Mouse (Mus musculus): ENCODE results near the gene Smc5. TPM values are rescaled to one million over a fixed set of nuclear protein-coding genes. Genes with fewer than 3 reads are reported as not detected.
A peak's percentile ranks its signal among the peaks of the same experiment; 100 is the strongest.

The Smc5 gene
- 39.5 and 43.0 TPM in 2 replicates for polyA plus RNA-seq (2015; fragmentation: Nextera tagmentation; extraction: Ambion mirVana)

DNA sequence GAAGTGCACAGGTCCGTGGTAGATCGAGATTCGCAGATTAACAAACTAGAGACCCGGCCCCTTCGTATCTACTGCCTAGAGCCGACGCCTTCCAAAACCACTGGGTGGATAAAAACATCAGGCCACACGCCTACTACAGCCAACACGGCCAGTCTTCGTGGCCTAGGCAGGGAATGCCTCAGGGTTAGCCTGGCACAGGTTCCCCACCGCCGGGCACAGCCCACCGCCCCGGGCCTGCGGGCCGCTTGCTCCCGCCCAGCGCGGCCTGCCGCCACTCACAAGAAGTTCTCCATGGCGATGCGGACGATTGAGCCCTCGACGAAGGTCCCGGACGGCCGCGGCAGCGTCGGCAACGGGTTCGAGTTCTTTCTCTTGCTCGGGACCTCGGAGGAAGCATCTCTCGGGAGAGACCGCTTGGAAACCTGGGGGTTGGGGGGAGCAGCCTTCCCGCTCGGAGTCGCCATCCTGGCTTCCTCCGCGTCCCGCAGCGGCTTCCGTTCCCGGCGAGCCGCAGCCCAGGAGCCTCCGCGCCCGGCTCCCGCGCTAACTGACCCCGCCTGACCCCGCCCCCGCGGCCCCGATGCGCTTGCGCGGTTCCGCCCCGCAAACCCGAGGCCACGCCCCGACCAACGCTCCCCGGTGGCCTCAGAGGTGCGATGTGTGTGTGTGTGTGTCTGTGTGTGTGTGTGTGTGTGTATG, at the start of gene Smc5:
Smc5 (minus strand) TSS at position 543 of the 699 bp plus-strand sequence.
- H3K9me3 ChIP-seq (replicated peaks), result no peaks in the 10 kb centered on the region
- under 1% methylated on average over 57 of the region's 69 CpGs for WGBS
- peak; percentile 97 for ATAC-seq

DNA sequence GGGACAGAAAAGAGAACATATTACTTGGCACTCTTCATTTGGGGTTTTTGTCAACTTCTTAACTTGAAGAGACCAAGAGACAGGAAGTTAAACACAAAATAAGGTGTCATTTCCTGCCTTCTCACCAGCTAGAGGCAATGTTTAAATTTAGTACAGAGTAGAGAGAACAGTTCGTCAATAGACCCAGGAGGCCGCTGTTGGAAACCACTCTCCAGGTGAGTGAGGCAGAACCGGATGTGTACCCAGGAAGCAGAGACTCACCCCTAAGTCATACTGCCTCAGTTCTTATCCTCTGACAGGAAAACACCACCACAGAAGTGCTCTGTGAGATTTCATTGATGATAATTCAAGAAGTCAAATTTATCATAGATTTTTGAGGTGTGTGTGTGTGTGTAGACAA, 49.4 kb upstream of the Smc5 start:
- Histone ChIP-seq H3K9me3 (replicated peaks) (no peaks in the 10 kb centered on the region), H3K4me1 (no peaks in the 10 kb centered on the region), H3K4me2 (no peak overlapping the region), H3K27me3 (no peaks in the 10 kb centered on the region), H3K9ac (no peak overlapping the region), H3K4me3 (no peak overlapping the region), H3K27ac (no peak overlapping the region), H3K36me3 (ENCODE audit: poor library complexity, severe bottlenecking) (no peaks in the 10 kb centered on the region)
- WGBS, result 89% methylated on average over 3 of the region's 3 CpGs
- no peak for ATAC-seq

More for the DNA sequence above, at the start of gene Smc5:
- H3K4me1 ChIP-seq, result peaks cover 10% of the 10 kb centered on the region
- peak within 1 kb of the TSS; percentile 67 for H3K4me2 ChIP-seq
- peaks cover 6% of the 10 kb centered on the region for H3K36me3 ChIP-seq (ENCODE audit: poor library complexity, severe bottlenecking)
- H3K27ac ChIP-seq, result peak within 1 kb of the TSS; percentile 60; the same call in 1 of the 2 replicates
- H3K9ac ChIP-seq, result peak within 1 kb of the TSS; percentile 87
- H3K4me3 ChIP-seq, result peak within 1 kb of the TSS; percentile 85
- H3K27me3 ChIP-seq, result no peaks in the 10 kb centered on the region

DNA sequence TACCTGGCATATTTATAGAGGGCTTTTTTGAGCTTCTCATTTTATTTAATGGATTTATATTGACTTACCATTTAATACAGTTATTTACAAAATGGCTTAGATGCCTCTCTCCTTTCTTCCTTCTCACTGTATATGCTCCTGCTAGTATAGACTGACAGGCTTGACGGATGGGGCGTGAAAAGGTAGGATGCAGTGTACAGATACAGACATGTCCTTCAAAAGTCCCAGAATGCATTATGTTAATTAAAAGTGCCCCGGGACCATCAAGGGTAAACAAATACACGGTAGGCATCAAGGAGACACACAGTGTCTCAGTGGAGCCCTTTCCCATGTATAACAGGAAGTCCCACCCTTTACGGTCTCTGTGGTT, 44.3 kb upstream of the Smc5 start:
- no peak for ATAC-seq
- no peaks in the 10 kb centered on the region for H3K9me3 ChIP-seq (replicated peaks)
- no peak overlapping the region for H3K9ac ChIP-seq
- no peak overlapping the region for H3K27ac ChIP-seq
- no peaks in the 10 kb centered on the region for H3K4me1 ChIP-seq
- no peak overlapping the region for H3K4me3 ChIP-seq
- 87% methylated on average over 5 of the region's 5 CpGs for whole genome bisulfite sequencing
- no peaks in the 10 kb centered on the region for H3K27me3 ChIP-seq
- H3K4me2 ChIP-seq, result no peak overlapping the region
- H3K36me3 ChIP-seq (ENCODE audit: poor library complexity, severe bottlenecking), result no peaks in the 10 kb centered on the region

DNA sequence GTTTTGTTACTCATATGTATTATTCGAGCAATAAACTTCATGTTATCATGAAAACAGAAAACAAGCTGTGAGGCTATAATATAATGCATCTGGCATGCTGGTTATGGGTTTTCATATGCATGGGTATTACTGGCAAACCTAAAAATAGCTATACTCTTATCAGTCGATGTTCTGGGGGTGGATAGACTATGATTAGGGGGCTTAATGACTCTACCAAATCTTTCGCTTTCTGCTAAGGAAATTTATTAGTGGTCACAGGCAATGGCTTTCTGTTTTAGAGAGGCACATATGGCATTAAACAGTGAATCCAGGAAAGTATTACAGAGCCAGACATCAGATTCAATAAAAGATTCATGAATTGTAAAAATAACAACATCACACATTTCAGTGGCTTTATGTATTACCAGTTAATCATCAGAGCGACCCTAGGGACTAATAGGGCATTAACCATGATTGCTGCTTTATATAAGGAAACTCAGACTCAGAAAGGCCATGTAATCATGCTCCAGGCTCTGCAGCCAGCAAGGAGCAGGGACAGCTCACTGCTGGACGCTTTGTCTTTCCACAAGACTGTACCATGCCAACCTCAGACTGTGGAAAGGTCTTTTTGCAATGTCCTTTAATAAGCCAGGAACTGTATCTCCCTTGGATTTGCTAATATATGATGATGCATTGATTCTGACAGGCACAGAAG, 43.7 kb upstream of the Smc5 start:
- H3K27me3 ChIP-seq, result no peaks in the 10 kb centered on the region
- 81% methylated on average over 5 of the region's 5 CpGs for WGBS
- no peak overlapping the region for H3K9ac ChIP-seq
- ATAC-seq, result no peak
- H3K36me3 ChIP-seq (ENCODE audit: poor library complexity, severe bottlenecking), result no peaks in the 10 kb centered on the region
- H3K4me1 ChIP-seq, result no peaks in the 10 kb centered on the region
- no peak overlapping the region for H3K27ac ChIP-seq
- H3K9me3 ChIP-seq (replicated peaks), result no peaks in the 10 kb centered on the region
- H3K4me2 ChIP-seq, result no peak overlapping the region
- no peak overlapping the region for H3K4me3 ChIP-seq

DNA sequence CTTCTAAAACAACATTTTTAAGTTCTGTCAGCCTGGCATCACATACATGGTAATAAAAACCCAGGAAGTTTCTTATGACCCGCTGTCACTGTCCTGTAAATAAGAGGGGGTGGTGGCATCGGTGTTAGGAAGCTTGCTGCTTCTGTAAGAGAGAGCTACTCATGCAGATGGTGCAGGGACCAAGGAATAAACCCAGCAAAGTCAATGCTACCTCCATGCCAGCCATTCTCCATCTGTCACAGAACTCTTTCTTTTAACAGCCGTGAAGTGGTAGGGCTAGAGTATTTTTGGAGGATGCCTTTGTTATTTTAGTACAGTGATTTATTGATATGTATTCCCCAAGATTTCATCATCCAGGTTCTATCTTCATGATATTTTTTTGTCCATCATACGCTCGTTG, 43.2 kb upstream of the Smc5 start:
- no peak overlapping the region for H3K9ac ChIP-seq
- no peak for ATAC-seq
- no peak overlapping the region for H3K27ac ChIP-seq
- no peak overlapping the region for H3K4me2 ChIP-seq
- 93% methylated on average over 5 of the region's 5 CpGs for WGBS
- no peak overlapping the region for H3K4me3 ChIP-seq
- no peaks in the 10 kb centered on the region for H3K9me3 ChIP-seq (replicated peaks)
- H3K27me3 ChIP-seq, result no peaks in the 10 kb centered on the region
- no peaks in the 10 kb centered on the region for H3K36me3 ChIP-seq (ENCODE audit: poor library complexity, severe bottlenecking)
- no peaks in the 10 kb centered on the region for H3K4me1 ChIP-seq

DNA sequence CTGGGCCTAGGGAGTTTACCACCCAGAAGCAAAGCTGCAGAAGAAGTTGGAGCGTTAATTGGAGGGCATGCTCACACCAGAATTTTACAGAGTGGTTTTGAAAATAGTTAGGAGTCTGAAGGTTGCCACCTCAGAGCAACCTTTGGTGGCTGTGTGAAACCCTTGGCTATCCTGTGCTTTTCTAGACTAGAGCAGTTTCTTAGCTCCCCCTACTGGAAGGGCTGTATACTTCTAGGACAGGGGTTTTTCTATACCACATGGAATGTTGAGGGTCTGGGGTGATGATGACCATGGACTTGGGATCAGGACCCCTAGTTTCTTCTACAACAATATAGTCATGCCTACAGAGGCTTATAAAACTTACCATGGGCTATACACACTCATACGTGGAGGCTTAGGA, 36.3 kb upstream of the Smc5 start:
- Histone ChIP-seq H3K9me3 (replicated peaks) (no peaks in the 10 kb centered on the region), H3K27me3 (no peaks in the 10 kb centered on the region), H3K4me2 (no peak overlapping the region), H3K9ac (no peak overlapping the region), H3K4me3 (no peak overlapping the region), H3K4me1 (no peaks in the 10 kb centered on the region), H3K36me3 (ENCODE audit: poor library complexity, severe bottlenecking) (no peaks in the 10 kb centered on the region), H3K27ac (no peak overlapping the region)
- no peak for ATAC-seq
- 80% methylated on average over 2 of the region's 2 CpGs for WGBS

DNA sequence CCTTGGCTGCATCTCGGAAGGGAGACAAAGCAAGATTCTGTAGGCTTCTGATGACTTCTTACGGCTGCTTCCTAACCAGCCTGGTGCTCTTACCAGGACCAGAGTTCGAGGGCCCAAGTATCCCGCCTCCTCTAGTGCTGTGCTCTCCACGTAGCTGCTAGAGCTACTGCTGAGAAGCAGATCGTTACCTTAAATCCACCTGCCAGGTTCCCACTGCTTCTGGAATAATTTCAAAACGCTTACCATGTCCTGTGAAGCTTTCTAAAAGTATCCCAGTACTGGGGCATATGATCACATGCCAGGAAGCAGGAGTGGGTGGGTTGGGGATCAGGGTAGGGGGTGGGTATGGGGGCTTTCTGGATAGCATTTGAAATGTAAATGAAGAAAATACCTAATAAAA, 33.0 kb upstream of the Smc5 start:
- ATAC-seq, result no peak
- no peak overlapping the region for H3K4me3 ChIP-seq
- H3K27me3 ChIP-seq, result no peaks in the 10 kb centered on the region
- WGBS, result 78% methylated on average over 7 of the region's 7 CpGs
- H3K4me2 ChIP-seq, result no peak overlapping the region
- no peak overlapping the region for H3K27ac ChIP-seq
- no peak overlapping the region for H3K9ac ChIP-seq
- H3K4me1 ChIP-seq, result no peaks in the 10 kb centered on the region
- H3K9me3 ChIP-seq (replicated peaks), result no peaks in the 10 kb centered on the region
- H3K36me3 ChIP-seq (ENCODE audit: poor library complexity, severe bottlenecking), result no peaks in the 10 kb centered on the region

DNA sequence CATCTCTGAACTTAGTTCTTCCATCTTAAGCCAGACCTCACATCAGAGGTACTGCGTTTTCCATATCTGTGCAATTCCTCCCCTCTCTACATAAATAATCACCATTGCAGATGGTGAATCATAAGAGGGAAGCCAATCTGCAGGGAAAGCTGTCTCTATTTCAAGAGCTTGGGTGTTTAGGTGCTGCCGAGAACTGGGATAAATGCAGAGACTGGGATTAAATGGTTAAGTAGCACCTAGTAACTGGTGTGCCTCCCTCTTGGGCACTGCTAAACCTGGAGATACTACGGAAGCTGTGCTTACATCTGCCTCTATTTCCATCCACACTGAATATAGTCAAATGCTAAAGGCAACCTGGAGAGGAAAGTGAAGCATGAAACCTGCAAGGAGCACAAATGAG, 26.3 kb upstream of the Smc5 start:
- Histone ChIP-seq H3K27ac (no peak overlapping the region), H3K4me3 (no peak overlapping the region), H3K27me3 (no peaks in the 10 kb centered on the region), H3K9me3 (replicated peaks) (no peaks in the 10 kb centered on the region), H3K9ac (no peak overlapping the region), H3K4me2 (no peak overlapping the region), H3K4me1 (no peaks in the 10 kb centered on the region), H3K36me3 (ENCODE audit: poor library complexity, severe bottlenecking) (no peaks in the 10 kb centered on the region)
- WGBS, result 91% methylated on average over 3 of the region's 3 CpGs
- no peak for ATAC-seq

DNA sequence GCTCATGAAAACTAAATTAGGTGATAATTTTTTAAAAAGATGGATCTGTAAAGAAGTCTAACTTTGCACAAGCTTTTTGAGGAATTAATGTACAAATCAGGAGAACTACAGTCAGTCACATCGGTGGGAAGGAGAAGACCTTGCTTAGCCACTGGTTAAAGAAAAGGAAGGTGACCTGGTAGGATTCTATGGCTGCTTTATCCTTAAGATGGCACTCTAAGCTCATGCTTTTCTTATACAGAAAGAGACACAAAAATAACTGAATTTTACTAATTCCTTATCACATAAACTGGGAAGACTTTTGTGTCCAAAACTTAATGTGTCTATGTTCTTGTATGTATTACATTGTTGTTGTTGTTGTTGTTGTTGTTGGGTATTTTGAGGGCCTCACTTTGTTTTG, 25.2 kb upstream of the Smc5 start:
- no peak overlapping the region for H3K4me3 ChIP-seq
- no peaks in the 10 kb centered on the region for H3K36me3 ChIP-seq (ENCODE audit: poor library complexity, severe bottlenecking)
- no peak overlapping the region for H3K27ac ChIP-seq
- H3K9me3 ChIP-seq (replicated peaks), result no peaks in the 10 kb centered on the region
- H3K27me3 ChIP-seq, result no peaks in the 10 kb centered on the region
- no peak overlapping the region for H3K9ac ChIP-seq
- no peak for ATAC-seq
- WGBS, result 84% methylated on average over 1 of the region's 1 CpGs
- no peak overlapping the region for H3K4me2 ChIP-seq
- H3K4me1 ChIP-seq, result no peaks in the 10 kb centered on the region

DNA sequence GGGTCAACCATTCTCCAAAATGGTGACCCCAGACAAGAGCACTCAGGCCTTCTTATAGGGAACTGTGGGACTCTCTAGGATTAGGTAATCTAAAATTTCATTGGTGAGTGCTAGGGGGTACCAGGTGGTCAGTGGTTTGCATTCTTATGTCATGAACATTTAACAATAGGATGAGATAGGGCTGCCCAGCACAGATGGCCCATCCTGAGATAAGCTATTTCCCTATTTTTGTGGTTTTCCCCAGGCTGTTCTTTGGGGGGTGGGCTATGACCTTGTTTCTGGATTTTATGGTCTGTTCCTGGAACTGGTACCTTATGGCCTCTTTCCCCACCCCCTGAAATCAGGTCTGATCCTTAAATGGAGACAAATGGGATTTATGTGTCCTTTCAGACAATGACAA, 23.5 kb upstream of the Smc5 start:
- Histone ChIP-seq H3K4me3 (no peak overlapping the region), H3K9me3 (replicated peaks) (no peaks in the 10 kb centered on the region), H3K36me3 (ENCODE audit: poor library complexity, severe bottlenecking) (no peaks in the 10 kb centered on the region), H3K4me1 (no peaks in the 10 kb centered on the region), H3K9ac (no peak overlapping the region), H3K27ac (no peak overlapping the region), H3K27me3 (no peaks in the 10 kb centered on the region), H3K4me2 (no peak overlapping the region)
- ATAC-seq, result no peak

DNA sequence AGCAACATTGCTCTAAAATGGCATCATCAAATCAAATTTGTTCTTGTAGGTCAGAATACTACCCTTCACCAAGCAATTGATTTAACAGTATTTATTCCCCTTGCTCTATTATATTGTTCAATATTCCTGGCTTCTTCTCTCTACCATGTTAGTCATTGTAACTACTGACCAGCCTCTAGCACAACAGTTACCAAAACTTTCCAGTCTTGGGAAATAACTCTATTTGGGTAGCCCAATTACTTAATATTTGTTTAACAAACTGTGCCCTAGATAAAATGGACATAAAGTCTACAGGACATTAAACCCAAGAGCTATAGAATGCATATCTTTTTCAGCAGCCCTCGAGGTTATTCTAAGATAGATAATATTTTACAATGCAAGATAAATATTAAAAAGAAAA, 15.6 kb upstream of the Smc5 start:
- Histone ChIP-seq H3K4me2 (no peak overlapping the region), H3K4me1 (no peaks in the 10 kb centered on the region), H3K27ac (no peak overlapping the region), H3K36me3 (ENCODE audit: poor library complexity, severe bottlenecking) (no peaks in the 10 kb centered on the region), H3K9me3 (replicated peaks) (no peaks in the 10 kb centered on the region; the same call in 1 of the 2 replicates), H3K4me3 (no peak overlapping the region), H3K27me3 (no peaks in the 10 kb centered on the region), H3K9ac (no peak overlapping the region)
- ATAC-seq, result no peak
- WGBS, result 73% methylated on average over 1 of the region's 1 CpGs

DNA sequence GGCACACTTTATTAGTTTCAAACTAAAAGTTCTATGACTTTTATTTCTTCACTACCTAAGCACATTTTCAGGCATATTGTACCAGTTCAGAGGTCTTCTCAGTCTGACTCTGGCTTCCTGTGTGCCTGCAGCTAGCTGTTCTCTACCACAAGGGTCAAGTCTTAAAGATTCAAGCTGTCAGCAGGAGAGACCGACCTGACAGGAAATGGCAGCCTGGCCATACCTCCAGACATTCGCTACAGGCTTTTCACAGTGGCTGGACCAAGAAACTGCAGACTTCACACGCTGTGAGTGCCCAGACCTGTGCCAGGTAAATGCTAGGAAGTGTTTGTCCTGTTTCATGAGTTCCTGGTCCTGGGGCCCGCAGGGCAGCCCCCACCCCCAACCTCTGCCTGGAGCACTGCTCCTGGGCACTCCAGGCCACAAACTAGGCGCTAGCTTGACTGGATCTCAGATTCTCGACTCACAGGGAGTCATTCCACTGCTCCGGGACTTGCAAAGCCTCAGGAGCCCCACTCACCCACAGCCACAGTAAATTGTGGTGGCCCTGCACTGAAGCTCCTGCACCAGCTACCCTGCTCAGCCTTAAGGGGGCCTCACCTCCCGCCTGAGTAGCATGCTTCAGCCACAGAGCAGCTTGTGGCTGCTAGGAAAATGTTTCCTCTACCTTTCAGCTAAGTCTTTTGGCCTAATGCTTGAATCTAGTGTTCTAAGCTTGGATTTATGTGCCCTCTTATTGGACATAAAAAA, 8.4 kb upstream of the Smc5 start:
- Histone ChIP-seq H3K27ac (no peak overlapping the region), H3K27me3 (no peaks in the 10 kb centered on the region), H3K4me2 (no peak overlapping the region), H3K4me3 (no peak overlapping the region), H3K36me3 (ENCODE audit: poor library complexity, severe bottlenecking) (no peaks in the 10 kb centered on the region), H3K9me3 (replicated peaks) (no peaks in the 10 kb centered on the region), H3K9ac (no peak overlapping the region), H3K4me1 (no peaks in the 10 kb centered on the region)
- 42% methylated on average over 8 of the region's 8 CpGs for WGBS
- no peak for ATAC-seq

Measured in forebrain, embryonic 13.5 days (tissue).